Mouse (Mus musculus): ENCODE data around the gene Rab29.
"Not testable (repeated sequence)": the region's sequence is repeated elsewhere in the genome, so short reads cannot be mapped to it uniquely, and the experiment has no call there.

The Rab29 gene

GRCm38 (mm10) chr1:131865596-131865995 is 1.4 kb upstream of the Rab29 start:
- no peak for DNase-seq (ENCODE audit: low spot score)

- DNase-seq (ENCODE audit: low spot score) = no peak
Observed at GRCm38 (mm10) chr1:131866304-131866999, 572 bp upstream of the Rab29 start.

- no peak for DNase-seq (ENCODE audit: low spot score)
Observed at GRCm38 (mm10) chr1:131867946-131868290, 894 bp downstream of the Rab29 start.

- no peak for DNase-seq (ENCODE audit: low spot score)
Observed at GRCm38 (mm10) chr1:131869561-131869960, 2.5 kb downstream of the Rab29 start.

GRCm38 (mm10) chr1:131872856-131873255 is 5.8 kb downstream of the Rab29 start:
- no peak for DNase-seq (ENCODE audit: low spot score)

GRCm38 (mm10) chr1:131879816-131880215 is 12.8 kb downstream of the Rab29 start:
- DNase-seq (ENCODE audit: low spot score) = no peak

- DNase-seq (ENCODE audit: low spot score) = peak; percentile 28
Observed at GRCm38 (mm10) chr1:131882787-131883186, 15.8 kb downstream of the Rab29 start.

- no peak for DNase-seq (ENCODE audit: low spot score)
Observed at GRCm38 (mm10) chr1:131886173-131886572, 19.1 kb downstream of the Rab29 start.

- no peak for DNase-seq (ENCODE audit: low spot score)
Observed at GRCm38 (mm10) chr1:131886641-131887040, 19.6 kb downstream of the Rab29 start.

GRCm38 (mm10) chr1:131890043-131890658 is 23.1 kb downstream of the Rab29 start:
- no peak for DNase-seq (ENCODE audit: low spot score)

GRCm38 (mm10) chr1:131891436-131891835 is 24.4 kb downstream of the Rab29 start:
- DNase-seq (ENCODE audit: low spot score) = no peak

GRCm38 (mm10) chr1:131902679-131903078 is 35.7 kb downstream of the Rab29 start:
- no peak for DNase-seq (ENCODE audit: low spot score)

GRCm38 (mm10) chr1:131903251-131903650 is 36.2 kb downstream of the Rab29 start:
- no peak for DNase-seq (ENCODE audit: low spot score)

- no peak for DNase-seq (ENCODE audit: low spot score)
Observed at GRCm38 (mm10) chr1:131905497-131905896, 38.5 kb downstream of the Rab29 start.

GRCm38 (mm10) chr1:131908456-131908855 is 41.4 kb downstream of the Rab29 start:
- DNase-seq (ENCODE audit: low spot score) = no peak

- DNase-seq (ENCODE audit: low spot score) = not testable (repeated sequence)
Observed at GRCm38 (mm10) chr1:131909236-131909635, 42.2 kb downstream of the Rab29 start.

GRCm38 (mm10) chr1:131910001-131910648 is 43.1 kb downstream of the Rab29 start, which contains the start of gene Nucks1:
Gene Nucks1 (plus strand): TSS chr1:131910534.
- peak; percentile 97 for DNase-seq (ENCODE audit: low spot score)

- DNase-seq (ENCODE audit: low spot score) = peak; percentile 83
Observed at GRCm38 (mm10) chr1:131910674-131911558, 43.9 kb downstream of the Rab29 start.

- DNase-seq (ENCODE audit: low spot score) = no peak
Observed at GRCm38 (mm10) chr1:131917634-131918033, 50.6 kb downstream of the Rab29 start.

GRCm38 (mm10) chr1:131919052-131919451 is 52.0 kb downstream of the Rab29 start:
- DNase-seq (ENCODE audit: low spot score) = no peak

- DNase-seq (ENCODE audit: low spot score) = no peak
Observed at GRCm38 (mm10) chr1:131922100-131922499, 55.1 kb downstream of the Rab29 start.

Data from MN1 (cell line).